Mouse (Mus musculus): ENCODE measurements around the gene Gng7.
"Not testable (repeated sequence)": the region's sequence is repeated elsewhere in the genome, so short reads cannot be mapped to it uniquely, and the experiment has no call there.

Gene Gng7

DNA sequence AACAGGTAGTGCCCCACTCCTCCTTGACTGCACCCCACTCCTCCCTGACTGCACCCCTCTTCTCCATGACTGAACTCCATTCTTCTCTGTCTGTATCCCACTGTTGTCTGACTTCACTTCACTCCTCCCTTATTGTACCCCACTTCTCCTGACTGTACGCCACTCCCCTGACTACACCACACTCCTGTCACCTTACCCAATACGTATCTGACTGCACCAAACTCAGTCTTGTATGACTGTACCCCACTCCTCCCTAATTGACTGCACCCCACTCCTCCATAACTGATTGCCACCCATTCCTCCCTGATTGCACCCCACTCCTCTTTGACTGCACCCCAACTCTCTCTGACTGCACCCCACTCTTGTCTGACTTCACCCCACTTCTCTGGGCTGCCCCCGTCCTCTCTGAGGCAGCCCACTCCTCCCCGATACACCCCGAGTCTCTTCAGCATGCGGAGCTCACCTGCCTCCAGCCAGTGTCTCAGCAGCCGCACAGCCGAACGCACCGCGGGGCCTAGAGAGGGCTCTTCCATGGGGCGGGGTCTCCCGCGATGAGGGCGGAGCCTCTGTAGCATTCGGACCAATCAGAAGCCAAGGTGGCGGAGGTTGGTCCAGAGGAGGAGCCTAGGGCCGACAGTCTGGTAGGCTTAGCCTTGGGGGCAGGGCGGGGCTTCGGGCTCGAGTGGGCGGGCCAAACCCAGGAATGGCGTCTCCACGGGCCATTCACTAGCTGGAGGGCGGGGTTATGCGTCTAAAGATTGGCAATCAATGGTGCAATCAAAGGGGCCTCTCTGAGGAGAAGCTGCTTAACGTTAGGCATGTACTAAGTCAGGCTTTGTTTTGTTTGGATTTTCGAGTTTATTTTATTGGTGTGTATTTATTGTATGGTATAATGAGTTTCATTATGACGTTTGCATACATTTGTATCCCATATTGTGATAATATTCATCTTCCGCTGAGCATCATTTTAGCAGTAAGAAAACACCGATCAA is at the start of gene Gng7:
TSS of gene Gng7 (minus strand) at position 553 of the 992 bp plus-strand sequence.
- peak; percentile 97 for DNase-seq

DNA sequence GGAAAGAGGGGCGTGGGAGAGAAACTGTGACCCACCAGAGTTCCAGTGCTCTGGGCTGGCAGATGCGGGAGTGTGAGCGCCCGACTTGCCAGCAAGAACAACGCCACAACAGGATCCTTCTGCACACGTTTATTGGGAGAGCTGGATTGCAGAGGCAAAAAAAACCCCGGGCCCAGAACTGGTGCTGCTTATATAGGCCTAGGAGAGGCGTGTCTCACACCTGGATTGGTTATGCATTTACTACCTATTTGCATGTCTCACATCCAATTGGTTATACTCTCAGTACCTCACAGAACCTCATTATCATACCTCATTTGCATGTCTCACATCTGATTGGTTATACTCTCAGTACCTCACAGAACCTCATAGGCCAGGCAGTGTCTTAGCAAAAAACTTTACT is 49.8 kb upstream of the Gng7 start:
- not testable (repeated sequence) for DNase-seq

DNA sequence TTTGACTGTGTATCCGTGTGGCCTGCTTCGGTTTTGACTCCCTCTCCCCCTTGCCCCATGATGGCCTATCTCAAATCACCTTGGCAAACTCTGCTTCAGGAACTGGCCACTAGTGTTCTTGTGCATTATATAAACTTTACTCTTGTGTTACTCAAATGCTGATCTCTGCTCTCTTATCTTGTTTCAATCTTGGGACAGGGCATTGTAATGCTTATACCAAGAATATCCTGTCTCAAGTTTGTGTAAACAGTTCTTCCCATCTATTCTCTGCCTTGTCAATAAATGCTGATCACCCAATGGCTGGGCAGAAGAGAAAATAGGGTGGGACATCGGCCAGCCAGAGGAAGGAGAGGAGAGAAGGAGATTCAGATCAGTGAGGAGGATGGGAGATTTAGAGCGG is 48.0 kb upstream of the Gng7 start:
- DNase-seq: peak in 1 of 2 experiments; percentile 26

DNA sequence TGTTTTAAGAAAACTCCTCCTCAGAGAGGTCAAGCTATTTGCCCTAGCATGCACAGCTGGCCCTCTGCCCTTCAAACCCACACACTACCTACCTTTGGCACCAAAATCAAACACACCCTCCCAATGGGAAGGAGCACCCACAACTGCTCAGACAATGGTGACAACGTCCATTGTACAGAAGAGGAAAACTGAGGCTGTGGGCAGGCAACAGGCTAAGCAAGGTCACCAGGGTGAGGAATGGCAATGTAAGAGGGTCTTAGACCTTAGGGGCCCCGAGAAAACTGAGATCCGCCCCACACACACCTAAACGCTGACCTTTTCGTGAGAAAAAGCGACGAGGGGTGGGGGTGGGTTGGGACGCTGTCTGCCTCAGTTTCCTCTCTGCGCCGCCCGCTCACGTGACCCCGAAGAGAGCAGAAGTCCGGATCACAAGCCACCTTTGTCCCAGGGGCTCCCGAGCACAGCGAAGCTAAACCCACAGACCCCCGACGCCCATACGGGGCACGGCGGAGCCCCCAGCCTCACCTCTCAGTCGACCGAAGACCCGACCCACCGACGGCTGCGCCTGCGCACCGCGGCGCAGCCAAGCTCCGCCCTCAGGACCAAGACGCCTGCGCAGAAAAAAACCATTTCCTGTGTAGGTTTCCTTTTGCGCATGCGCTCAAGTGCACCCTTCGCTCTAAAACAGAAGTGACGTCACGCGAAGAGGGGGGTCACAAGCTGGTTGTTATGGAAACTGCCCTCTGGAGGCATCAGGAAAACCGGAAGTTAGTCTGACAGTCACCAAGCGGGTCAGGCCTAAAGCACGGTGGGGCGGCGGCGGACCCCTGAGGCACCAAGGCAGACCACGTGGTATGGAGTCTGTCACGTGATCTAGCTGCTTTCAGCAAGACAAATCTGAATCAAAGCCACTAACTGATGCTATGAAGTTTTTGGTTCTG is 45.1 kb upstream of the Gng7 start, which contains the start of gene Sgta:
TSS of gene Sgta (minus strand) at position 579 of the 941 bp plus-strand sequence.
- peak; percentile 99 for DNase-seq

DNA sequence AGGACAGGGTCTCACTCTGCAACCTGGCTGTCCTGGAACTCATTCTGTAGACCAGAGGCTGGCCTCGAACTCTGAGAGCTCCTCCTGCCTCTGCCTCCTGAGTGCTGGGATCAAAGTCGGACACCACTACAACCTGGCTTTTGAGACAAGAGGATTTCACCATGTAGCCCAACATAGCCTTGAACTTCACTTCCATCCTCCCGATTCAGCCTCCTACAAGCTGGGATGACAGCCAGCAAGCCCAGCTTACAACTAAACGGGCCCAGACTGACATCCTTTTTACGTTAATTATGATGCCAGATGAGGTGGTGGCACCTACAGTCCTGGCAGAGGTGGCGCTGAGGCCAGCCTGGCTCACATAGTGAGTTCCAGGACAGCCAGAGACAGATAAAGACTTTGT is 44.2 kb upstream of the Gng7 start:
- DNase-seq: no peak

DNA sequence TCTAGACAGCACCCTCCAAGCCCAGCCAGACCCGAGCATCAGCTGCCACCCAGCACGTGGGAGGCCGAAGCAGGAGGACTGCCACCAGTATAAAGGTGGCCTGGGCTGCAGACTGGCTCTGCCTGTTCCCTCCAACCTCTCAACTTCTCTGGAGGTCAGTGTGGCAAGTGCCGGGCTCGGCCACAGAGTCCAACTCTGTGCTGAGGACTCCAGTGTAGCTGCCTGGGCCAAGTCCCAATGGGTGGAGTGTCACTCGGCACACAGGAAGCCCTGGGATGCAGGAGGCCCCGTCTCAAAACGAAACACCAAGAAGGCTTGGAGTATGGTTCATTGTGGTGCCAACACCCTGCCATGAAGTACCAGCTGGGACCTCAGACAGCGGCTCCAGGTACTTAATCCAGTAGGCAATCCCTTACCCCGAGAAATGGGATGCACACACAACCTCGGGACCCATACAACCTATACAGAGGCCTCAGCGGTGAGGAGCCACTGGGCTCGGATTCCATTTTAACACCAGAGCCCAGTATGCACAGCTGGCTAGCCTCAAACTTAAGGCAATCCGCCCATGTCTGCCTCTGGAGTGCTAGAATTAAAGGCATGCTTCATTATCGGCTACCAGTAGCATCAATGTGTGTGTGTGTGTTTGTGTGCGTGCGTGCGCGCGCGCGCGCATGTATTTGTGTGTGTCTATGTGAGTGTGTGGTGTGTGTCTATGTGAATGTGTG is 42.8 kb upstream of the Gng7 start:
- no peak for DNase-seq

DNA sequence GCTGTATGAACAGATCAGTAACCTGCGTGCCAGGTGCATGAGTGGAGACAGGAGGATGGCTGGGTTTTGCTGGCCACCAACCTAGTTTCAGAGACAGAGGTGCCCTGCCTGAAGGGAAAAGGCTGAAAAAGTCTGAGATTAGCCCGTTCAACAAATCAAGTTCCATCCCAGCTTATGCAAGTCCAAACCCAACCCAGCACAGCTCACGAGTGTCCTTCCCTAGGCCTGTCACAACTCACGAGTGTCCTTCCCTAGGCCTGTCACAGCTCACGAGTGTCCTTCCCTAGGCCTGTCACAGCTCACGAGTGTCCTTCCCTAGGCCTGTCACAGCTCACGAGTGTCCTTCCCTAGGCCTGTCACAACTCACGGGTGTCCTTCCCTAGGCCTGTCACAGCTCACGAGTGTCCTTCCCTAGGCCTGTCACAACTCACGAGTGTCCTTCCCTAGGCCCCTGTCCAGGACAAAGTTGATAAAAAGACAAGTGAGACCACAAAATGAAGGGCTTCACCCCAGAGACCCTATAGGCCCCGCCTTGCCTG is 41.1 kb upstream of the Gng7 start:
- DNase-seq: not testable (repeated sequence)

DNA sequence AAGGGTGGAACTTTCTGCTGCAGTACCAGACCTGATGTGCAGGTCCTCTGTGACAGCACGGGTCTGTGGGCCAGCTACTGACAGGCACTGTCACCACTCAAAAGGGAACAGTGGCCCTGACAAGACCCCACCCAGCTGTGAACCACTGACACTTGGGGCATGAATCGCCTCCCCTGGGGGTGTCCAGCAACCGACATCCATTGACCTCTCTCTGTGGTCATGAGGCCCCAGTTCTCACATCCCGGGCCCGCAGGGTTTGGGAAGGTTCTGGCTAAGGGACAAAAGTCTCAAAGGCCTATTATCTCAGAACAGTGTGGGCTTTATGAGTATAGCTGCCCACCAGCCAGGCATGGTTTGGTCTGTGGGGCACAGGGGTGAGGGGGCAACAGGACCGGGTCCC is 40.4 kb upstream of the Gng7 start:
- no peak for DNase-seq

DNA sequence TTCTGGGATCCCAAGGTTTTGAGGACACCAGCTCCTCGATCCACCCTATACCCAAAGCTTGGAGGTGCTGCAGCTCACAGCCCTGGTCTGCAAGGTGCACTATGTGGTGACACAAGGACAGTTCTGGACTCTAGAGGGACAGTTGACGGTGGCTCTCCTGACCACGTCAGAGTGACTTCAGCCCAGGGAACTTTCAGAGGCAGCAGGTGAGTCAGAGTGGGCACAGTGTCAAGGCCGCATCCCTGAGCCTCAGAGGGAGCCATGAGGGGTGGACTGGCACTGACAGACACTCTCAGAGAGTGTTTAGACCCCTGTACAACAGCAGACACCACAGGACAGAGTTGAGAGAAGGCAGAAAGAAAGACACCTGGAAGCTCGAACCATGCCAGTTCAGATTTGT is 37.8 kb upstream of the Gng7 start:
- no peak for DNase-seq

DNA sequence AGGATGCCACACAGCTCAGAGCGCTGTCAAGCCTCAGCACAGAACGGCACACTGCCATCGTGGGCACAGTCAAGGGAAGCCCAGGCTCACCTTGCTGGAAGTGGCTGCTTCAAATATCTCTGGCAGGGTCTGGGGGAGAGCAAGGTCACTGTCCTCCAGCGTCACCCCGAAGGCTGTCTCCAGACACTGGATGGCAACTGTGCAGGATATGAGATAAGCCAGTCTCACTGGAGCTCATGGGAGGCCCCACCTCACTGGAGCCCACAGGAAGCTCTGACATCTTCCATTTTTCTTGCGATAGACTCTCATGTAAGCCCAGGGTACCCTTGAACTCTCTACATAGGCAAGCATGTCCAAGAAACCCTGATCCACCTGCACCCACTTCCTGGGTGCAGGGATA is 36.4 kb upstream of the Gng7 start:
- no peak for DNase-seq

DNA sequence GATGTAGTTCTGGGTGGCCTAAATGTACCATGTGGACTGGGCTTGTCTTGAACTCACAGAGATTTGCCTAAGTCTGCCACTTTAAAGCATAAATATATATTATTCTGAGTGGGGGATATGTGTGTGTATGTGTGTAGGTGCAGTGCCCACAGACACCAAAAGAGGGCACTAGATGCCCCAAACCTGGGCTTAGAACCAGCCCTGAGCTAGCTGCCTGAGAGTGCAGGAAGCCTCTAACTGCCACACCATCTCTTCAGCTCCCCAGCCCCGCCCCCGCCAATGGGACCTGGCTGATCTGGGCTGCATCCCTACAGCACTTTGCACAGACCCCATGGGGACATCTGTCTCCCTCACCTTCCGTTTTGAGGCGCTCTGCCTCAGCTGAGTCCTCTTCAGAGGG is 35.9 kb upstream of the Gng7 start:
- peak in 1 of 2 experiments; percentile 31 for DNase-seq

DNA sequence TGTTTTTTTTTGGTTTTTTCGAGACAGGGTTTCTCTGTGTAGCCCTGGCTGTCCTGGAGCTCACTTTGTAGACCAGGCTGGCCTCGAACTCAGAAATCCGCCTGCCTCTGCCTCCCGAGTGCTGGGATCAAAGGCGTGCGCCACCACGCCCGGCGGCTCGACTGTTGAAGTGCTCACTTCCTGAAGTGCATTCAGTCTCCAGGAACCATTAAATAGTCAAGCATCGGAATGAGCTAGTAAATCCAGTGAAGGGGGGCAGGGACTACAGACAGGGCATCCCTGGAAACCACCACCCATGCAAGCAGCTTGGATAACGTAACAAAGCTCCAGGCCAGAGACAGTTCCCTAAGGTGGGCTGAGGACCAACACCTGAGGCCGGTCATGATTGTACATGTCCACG is 30.5 kb upstream of the Gng7 start:
- not testable (repeated sequence) for DNase-seq

DNA sequence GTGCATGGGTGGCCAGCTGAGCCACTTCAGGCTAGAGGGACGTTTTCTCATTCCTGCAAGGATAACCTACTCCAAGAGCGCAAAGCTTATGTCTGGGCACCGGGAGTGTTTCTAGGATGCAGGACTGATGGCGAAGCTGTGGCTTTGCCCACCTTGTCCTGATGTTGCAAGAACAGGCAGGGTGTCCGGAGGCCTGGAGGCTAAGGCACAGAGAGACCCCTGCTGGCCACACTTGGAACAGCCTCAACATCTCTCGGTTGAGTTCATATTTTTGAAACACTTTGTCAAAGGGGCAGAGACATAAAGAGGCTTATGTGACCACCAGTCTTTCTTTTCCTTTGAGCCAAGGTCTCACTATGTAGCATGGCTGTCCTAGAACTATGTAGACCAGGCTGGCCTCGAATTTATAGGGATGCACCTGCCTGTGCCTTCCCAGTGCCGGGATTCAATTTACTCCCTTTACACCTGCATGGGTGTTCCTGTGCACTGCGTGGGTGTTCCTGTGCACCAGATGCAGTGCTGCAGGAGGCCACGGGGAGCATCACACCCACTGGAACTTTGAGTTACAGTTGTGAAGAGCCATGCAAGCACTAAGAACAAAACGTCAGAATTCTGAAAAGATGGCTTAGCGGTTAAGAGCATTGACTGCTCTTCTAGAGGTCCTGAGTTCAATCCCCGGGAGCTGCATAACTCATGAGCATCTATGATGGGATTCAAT is 26.9 kb upstream of the Gng7 start:
- peak; percentile 63 to 73 for DNase-seq

DNA sequence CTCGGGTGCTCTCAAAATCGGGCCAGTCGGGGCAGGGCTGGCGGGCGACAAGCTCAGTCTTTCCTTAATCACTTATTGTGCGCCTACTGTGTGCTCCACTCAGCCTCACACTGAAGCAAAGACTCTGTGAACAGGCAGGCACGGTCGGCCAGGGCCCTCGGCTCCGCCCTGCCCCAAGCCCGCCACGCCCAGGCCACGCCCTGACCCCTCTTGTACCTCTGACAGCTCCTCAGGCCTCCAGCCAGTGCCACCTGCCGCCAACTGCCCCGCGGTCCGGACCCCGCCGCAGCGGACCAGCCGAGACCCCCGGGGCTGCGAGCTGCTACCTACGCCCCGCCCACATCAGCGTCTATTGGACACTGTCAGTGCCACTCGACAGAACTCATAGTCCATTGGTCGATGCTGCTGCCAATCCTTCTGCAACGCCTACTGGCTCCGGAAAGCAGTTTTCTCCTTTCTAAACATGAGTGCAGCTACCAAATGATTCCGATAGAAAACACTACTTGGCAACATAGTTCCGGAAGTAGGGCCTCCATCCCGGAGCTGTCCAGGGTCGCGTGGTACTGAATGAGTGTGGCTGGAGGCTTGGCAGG is 22.3 kb upstream of the Gng7 start, which contains the start of gene Slc39a3:
TSS of gene Slc39a3 (minus strand) at position 439 of the 593 bp plus-strand sequence.
- peak; percentile 99 to 100 for DNase-seq

DNA sequence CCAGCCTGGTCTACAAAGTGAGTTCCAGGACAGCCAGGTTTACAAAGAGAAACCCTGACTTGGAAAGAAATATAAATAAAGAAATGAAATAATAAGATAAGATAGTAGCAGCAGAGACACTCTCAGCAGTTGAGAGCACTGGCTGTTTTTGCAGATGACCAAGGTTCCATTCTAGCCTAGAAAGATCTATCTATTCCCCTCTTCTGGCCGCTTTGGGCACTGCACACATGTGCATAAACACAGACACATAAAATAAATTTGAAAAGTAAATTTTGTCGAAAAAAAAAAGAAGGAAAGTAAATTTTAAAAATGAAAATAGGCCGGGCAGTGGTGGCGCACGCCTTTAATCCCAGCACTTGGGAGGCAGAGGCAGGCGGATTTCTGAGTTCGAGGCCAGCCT is 21.5 kb upstream of the Gng7 start:
- peak in 1 of 2 experiments; percentile 36 for DNase-seq

DNA sequence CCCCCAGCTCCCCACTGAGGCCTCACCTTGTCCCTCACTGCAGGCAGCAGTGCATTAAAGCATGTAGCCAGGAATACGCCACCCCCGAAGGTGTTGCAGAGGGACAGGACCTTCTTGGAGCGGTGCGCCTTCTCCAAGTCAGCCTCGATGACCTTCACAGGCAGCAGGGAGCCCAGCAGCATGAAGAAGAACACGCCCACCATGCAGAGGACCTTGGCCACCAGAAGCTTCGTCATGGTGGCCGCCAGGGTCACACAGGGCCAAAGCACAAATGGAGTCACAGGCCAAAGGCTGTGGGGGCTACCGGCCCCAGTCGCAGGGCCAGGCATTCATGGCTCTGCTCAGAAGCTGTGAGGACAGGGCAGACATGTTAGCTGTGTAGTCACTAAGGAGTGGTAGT is 18.8 kb upstream of the Gng7 start:
- DNase-seq: no peak

DNA sequence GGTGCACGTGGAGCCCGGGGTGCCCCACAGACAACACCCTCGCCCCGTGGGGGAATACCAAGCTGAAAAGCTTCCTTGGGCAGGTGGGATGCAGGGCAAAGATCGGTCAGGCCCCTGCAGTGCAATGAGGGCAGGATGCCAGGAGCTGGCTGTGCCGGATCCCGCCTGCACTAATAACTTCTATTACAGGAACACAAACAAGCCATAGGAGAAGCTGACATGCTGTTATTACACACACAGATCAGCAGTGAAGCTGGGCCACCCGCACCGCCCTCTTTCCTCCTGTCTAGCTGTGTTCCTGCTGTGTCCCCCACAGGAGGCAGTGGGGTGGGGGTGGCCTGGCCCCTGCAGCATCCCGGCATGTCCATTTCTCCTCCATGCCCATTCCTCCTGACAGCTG is 14.3 kb upstream of the Gng7 start:
- no peak for DNase-seq

DNA sequence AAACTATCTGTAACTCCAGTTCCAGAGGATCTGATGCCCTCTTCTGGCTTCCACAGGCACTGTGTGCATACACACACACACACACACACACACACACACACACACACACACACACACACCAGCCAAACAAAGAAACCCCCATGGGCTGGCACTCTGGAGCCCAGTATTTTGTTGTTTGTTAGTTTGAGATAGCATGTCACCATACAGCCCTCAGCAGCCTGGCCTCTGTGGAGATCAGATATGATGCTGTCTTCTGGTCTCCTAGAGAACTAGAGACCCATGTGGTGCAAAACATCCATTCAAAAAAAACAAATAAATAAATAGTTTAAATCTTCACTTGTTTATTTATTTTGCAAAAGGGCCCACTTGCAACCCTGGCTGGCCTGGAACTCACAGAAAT is 13.5 kb upstream of the Gng7 start:
- no peak for DNase-seq

DNA sequence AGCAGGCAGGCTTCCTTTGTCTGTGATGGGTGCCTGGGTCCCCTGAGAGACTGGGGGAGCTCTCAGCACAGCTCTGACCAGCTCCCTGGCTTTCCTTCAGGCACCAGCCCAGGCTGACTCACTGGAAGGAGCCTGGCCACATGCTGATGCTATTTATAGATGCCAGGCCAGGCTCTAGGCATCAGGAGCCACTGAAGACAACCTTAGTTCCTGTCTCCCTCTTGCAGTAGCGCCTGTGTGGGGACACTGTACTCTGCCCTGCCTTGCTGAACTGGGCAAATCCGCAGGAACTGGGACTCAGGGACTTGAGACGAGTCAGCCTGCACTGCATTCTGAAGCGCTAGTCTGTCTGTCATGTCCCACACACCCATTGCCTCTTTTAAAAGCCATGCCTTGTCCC is 12.6 kb upstream of the Gng7 start:
- no peak for DNase-seq

DNA sequence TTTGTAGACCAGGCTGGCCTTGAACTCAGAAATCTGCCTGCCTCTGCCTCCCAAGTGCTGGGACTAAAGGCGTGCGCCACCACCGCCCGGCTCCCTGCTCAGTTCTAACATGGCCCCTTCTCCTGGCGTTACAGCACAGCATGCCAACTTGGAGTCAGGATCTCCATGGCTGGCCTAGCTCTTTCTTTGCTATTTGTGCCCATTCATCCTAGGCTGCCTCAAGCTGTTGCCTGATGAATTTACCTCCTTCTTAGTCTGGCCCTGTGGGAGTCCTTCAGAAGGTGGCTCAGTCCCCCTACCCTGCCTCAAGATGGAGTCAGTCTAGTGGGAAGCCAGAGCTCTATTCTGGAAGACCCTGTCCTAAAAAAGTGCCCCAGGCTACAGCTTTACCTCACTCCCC is 12.1 kb upstream of the Gng7 start:
- no peak for DNase-seq

DNA sequence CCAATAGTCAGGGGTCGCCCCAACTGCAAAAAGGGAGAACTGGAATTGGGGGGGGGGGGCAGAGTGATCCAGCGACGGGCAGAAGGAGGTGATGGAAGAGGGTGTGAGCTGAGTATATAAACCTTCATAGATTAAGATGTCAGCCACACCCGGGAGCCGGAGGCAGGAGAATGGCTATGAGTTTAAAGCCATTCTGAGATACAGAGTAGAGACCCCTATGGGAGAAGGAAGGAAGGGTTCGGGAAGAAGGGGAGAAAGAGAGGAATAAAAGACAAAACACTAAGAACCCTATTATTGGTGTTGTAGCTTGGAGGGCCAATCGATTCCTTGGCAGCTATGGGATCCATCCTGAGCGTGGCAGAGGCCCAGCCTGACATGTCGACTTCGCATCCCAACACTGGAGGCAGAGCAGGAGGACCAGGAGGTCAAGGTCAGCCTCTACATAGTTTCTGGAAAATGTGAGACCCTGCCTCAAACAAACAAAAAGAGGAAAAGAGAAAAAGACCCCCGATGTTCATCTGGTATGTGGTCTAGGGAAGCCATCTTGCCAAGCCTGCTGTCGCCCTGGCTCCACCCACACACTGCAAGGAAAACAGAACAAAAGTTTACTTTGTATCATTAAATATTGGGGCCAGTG is 11.0 kb upstream of the Gng7 start, which contains the start of gene Diras1:
TSS of gene Diras1 (minus strand) at position 24 of the 637 bp plus-strand sequence.
- DNase-seq: no peak
